Mouse (Mus musculus) stomach, embryonic 14.5 days (tissue): ENCODE measurements around the gene Trim63. TPM values are rescaled to one million over a fixed set of nuclear protein-coding genes. Genes with fewer than 3 reads are reported as not detected.
"Not testable (repeated sequence)": the region's sequence is repeated elsewhere in the genome, so short reads cannot be mapped to it uniquely, and the experiment has no call there.

Experiments
- ATAC-seq: fragments of 200-750 bp; cut with Nextera tagmentation; 2 replicates; pipeline ENCODE4 v1.8.0; 2017; ENCODE audit warnings: low read depth, moderate TSS enrichment; ENCODE audit not compliant: insufficient number of reproducible peaks, insufficient read depth, low FRiP score
- H3K27ac ChIP-seq: fragments of 300-500 bp; sonication (generic); 2 replicates; pipeline ENCODE4 v1.5.1; 2014; ENCODE audit warnings: mild to moderate bottlenecking, low read length, moderate library complexity, mixed read lengths
- H3K27me3 ChIP-seq: fragments of 300-500 bp; sonication (generic); 2 replicates; pipeline ENCODE4 v1.6.1; 2014; ENCODE audit warnings: low read length, control low read depth, mixed read lengths; ENCODE audit not compliant: control insufficient read depth, insufficient read depth
- H3K36me3 ChIP-seq: fragments of 300-500 bp; sonication (generic); 2 replicates; pipeline ENCODE4 v1.6.1; 2014; ENCODE audit warnings: mild to moderate bottlenecking, control low read depth, low read length, moderate library complexity, mixed read lengths; ENCODE audit not compliant: control insufficient read depth, insufficient read depth
- H3K4me1 ChIP-seq: fragments of 300-500 bp; sonication (generic); 2 replicates; pipeline ENCODE4 v1.6.1; 2014; ENCODE audit warnings: low read length, control low read depth, mixed read lengths; ENCODE audit not compliant: control insufficient read depth, insufficient read depth
- H3K4me2 ChIP-seq: fragments of 300-500 bp; sonication (generic); replicated peaks from 2 replicates; pipeline ENCODE4 v1.6.1; 2014; ENCODE audit warnings: low read depth, low read length, control low read depth
- H3K4me3 ChIP-seq: fragments of 300-500 bp; sonication (generic); 2 replicates; pipeline ENCODE4 v1.5.1; 2014; ENCODE audit warnings: low read depth, low read length, control low read depth
- H3K9ac ChIP-seq: fragments of 300-500 bp; sonication (generic); replicated peaks from 2 replicates; pipeline ENCODE4 v1.6.1; 2014; ENCODE audit warnings: low read depth, mild to moderate bottlenecking, control low read depth, low read length, moderate library complexity, mixed read lengths
- H3K9me3 ChIP-seq: fragments of 300-500 bp; sonication (generic); 2 replicates; pipeline ENCODE4 v1.6.1; 2016; ENCODE audit warnings: low read depth, low read length, control low read depth; ENCODE audit not compliant: control insufficient read depth
- WGBS: fragments of 180-500 bp; shearing (Covaris S2); extraction: QIAGEN DNeasy Blood & Tissue Kit; methylation state at CpG from one replicate; pipeline ENCODE4 v1.1.7; 2014; 5-methylcytosine and 5-hydroxymethylcytosine counted together
- polyA plus RNA-seq: library from polyadenylated mRNA; unstranded; fragments of >200 nt; fragmentation: Nextera tagmentation; extraction: Ambion mirVana; gene quantifications from 2 replicates; pipeline ENCODE4 v1.2.1, GENCODE M21; 2014

Gene Trim63
- polyA plus RNA-seq, 1 experiment from 2014 or later: not detected

- 74% methylated on average over 6 of the region's 6 CpGs for WGBS
- not testable (repeated sequence) for ATAC-seq
- peaks cover 28% of the 10 kb centered on the region for H3K27me3 ChIP-seq
These were observed 26.3 kb downstream of the Trim63 start for GRCm38 (mm10) chr4:134341231-134341630.

GRCm38 (mm10) chr4:134342213-134342779 lies 27.4 kb downstream of the Trim63 start:
- Histone ChIP-seq H3K27me3 (peaks cover 28% of the 10 kb centered on the region), H3K4me1 (peaks cover 6% of the 10 kb centered on the region; the same call in 1 of the 2 replicates)
- 31% methylated on average over 11 of the region's 11 CpGs for WGBS

More at GRCm38 (mm10) chr4:134341231-134341630, 26.3 kb downstream of the Trim63 start:
- H3K9me3 ChIP-seq, H3K4me1 ChIP-seq, H3K27ac ChIP-seq, H3K9ac ChIP-seq, H3K4me2 ChIP-seq, H3K36me3 ChIP-seq, H3K4me3 ChIP-seq: not testable (repeated sequence)

GRCm38 (mm10) chr4:134343071-134344031 lies 28.4 kb downstream of the Trim63 start, which contains the start of gene Slc30a2:
Gene Slc30a2 (plus strand): TSS chr4:134343181.
- no peak within 1 kb of the TSS for H3K9ac ChIP-seq
- peaks cover 6% of the 10 kb centered on the region; the same call in 1 of the 2 replicates for H3K4me1 ChIP-seq
- H3K27me3 ChIP-seq: peaks cover 28% of the 10 kb centered on the region
- ATAC-seq: 0 out of 2 replicates have a peak, but pooled peaks have one; percentile 10
- WGBS: 3% methylated on average over 53 of the region's 61 CpGs
- peak within 1 kb of the TSS; percentile 44 for H3K4me2 ChIP-seq
- peak within 1 kb of the TSS; percentile 22 for H3K4me3 ChIP-seq
- H3K9me3 ChIP-seq: no peaks in the 10 kb centered on the region
- H3K36me3 ChIP-seq: no peaks in the 10 kb centered on the region
- no peak within 1 kb of the TSS for H3K27ac ChIP-seq

More at GRCm38 (mm10) chr4:134342213-134342779, 27.4 kb downstream of the Trim63 start:
- no peak for ATAC-seq
- Histone ChIP-seq H3K9me3 (no peaks in the 10 kb centered on the region), H3K4me3 (0 out of 2 replicates have a peak overlapping the region, but pooled peaks have one; percentile 22), H3K4me2 (no peak overlapping the region), H3K36me3 (no peaks in the 10 kb centered on the region), H3K9ac (no peak overlapping the region), H3K27ac (no peak overlapping the region)

GRCm38 (mm10) chr4:134344620-134345019 lies 29.7 kb downstream of the Trim63 start:
- no peak overlapping the region for H3K4me2 ChIP-seq
- no peak overlapping the region for H3K9ac ChIP-seq
- H3K4me3 ChIP-seq: no peak overlapping the region
- peaks cover 6% of the 10 kb centered on the region; the same call in 1 of the 2 replicates for H3K4me1 ChIP-seq
- no peak overlapping the region for H3K27ac ChIP-seq
- WGBS: 42% methylated on average over 3 of the region's 3 CpGs
- no peaks in the 10 kb centered on the region for H3K9me3 ChIP-seq
- no peak for ATAC-seq
- no peaks in the 10 kb centered on the region for H3K36me3 ChIP-seq
- peaks cover 28% of the 10 kb centered on the region for H3K27me3 ChIP-seq

GRCm38 (mm10) chr4:134345802-134346201 lies 30.9 kb downstream of the Trim63 start:
- Histone ChIP-seq H3K9ac (no peak overlapping the region), H3K4me1 (peaks cover 6% of the 10 kb centered on the region; the same call in 1 of the 2 replicates), H3K36me3 (no peaks in the 10 kb centered on the region), H3K9me3 (no peaks in the 10 kb centered on the region), H3K4me3 (no peak overlapping the region), H3K27me3 (peaks cover 28% of the 10 kb centered on the region), H3K4me2 (no peak overlapping the region), H3K27ac (no peak overlapping the region)
- WGBS: 91% methylated on average over 15 of the region's 15 CpGs
- ATAC-seq: no peak

- H3K9ac ChIP-seq: no peak overlapping the region
- H3K4me3 ChIP-seq: no peak overlapping the region
- H3K4me1 ChIP-seq: peaks cover 2% of the 10 kb centered on the region; the same call in 1 of the 2 replicates
- 71% methylated on average over 11 of the region's 11 CpGs for WGBS
- no peaks in the 10 kb centered on the region for H3K9me3 ChIP-seq
- no peaks in the 10 kb centered on the region for H3K36me3 ChIP-seq
- peaks cover 16% of the 10 kb centered on the region for H3K27me3 ChIP-seq
- ATAC-seq: no peak
- no peak overlapping the region for H3K4me2 ChIP-seq
- no peak overlapping the region for H3K27ac ChIP-seq
These were observed 33.2 kb downstream of the Trim63 start for GRCm38 (mm10) chr4:134348078-134348477.

GRCm38 (mm10) chr4:134348545-134348944 lies 33.6 kb downstream of the Trim63 start:
- ATAC-seq: no peak
- Histone ChIP-seq H3K4me1 (no peaks in the 10 kb centered on the region), H3K9me3 (no peaks in the 10 kb centered on the region), H3K36me3 (no peaks in the 10 kb centered on the region), H3K9ac (no peak overlapping the region), H3K27ac (no peak overlapping the region), H3K4me3 (no peak overlapping the region), H3K4me2 (no peak overlapping the region), H3K27me3 (peaks cover 11% of the 10 kb centered on the region)
- 66% methylated on average over 5 of the region's 5 CpGs for WGBS

- H3K4me2 ChIP-seq: no peak overlapping the region
- no peaks in the 10 kb centered on the region for H3K4me1 ChIP-seq
- H3K27ac ChIP-seq: no peak overlapping the region
- H3K27me3 ChIP-seq: 0 out of 2 replicates have a peak, but pooled peaks cover 5% of the 10 kb centered on the region
- WGBS: 83% methylated on average over 7 of the region's 7 CpGs
- no peaks in the 10 kb centered on the region for H3K9me3 ChIP-seq
- H3K4me3 ChIP-seq: no peak overlapping the region
- no peak overlapping the region for H3K9ac ChIP-seq
- ATAC-seq: no peak
- H3K36me3 ChIP-seq: no peaks in the 10 kb centered on the region
These were observed 34.9 kb downstream of the Trim63 start for GRCm38 (mm10) chr4:134349829-134350228.
